Mouse (Mus musculus): Measurements from ENCODE around the gene Rb1. TPM values are rescaled to one million over a fixed set of nuclear protein-coding genes. Genes with fewer than 3 reads are reported as not detected.

The Rb1 gene
- polyA plus RNA-seq, 1 experiment = 14.2 TPM

GRCm38 (mm10) chr14:73172196-73173011 is 153.2 kb downstream of the Rb1 start:
- TF ChIP-seq E2F4 (IDR thresholded peaks at IDR 0.05; ENCODE audit: insufficient read depth) (no peak), REST (IDR thresholded peaks at IDR 0.05; ENCODE audit: insufficient read depth, insufficient read length) (no peak), TCF3 (IDR thresholded peaks at IDR 0.05; ENCODE audit: insufficient read length, low read depth) (no peak), MAX (IDR thresholded peaks at IDR 0.05; ENCODE audit: low read depth) (no peak), POLR2A (IDR thresholded peaks at IDR 0.05; ENCODE audit: insufficient read length, low read depth) (no peak), POLR2AphosphoS2 (IDR thresholded peaks at IDR 0.05; ENCODE audit: insufficient read length, low read depth) (no peak), MYOD1 (IDR thresholded peaks at IDR 0.05; ENCODE audit: control insufficient read depth in 1 of 3, insufficient read length in 2 of 3, low read depth in 2 of 3) (no peak), MYOG (IDR thresholded peaks at IDR 0.05; ENCODE audit: control insufficient read depth in 1 of 3, insufficient read depth in 1 of 3, insufficient read length in 2 of 3, low read depth in 2 of 3) (no peak), SRF (IDR thresholded peaks at IDR 0.05; ENCODE audit: control insufficient read depth, insufficient read length, low read depth) (no peak), CEBPB (IDR thresholded peaks at IDR 0.05; ENCODE audit: insufficient read depth, poor library complexity, severe bottlenecking) (no peak), TCF12 (IDR thresholded peaks at IDR 0.05; ENCODE audit: insufficient read depth, poor library complexity, severe bottlenecking) (no peak), USF1 (IDR thresholded peaks at IDR 0.05; ENCODE audit: low read depth) (no peak)

GRCm38 (mm10) chr14:73169926-73170844 is 155.4 kb downstream of the Rb1 start:
- Histone ChIP-seq H3ac (ENCODE audit: control insufficient read depth, insufficient read length) (no peak overlapping the region), H3K36me3 (ENCODE audit: control insufficient read depth, insufficient read depth) (no peaks in the 10 kb centered on the region), H3K79me2 (ENCODE audit: control insufficient read depth, insufficient read depth) (no peaks in the 10 kb centered on the region), H3K4me2 (ENCODE audit: low read depth) (no peak overlapping the region), H3K4me3 (no peak overlapping the region), H3K27me3 (ENCODE audit: control insufficient read depth, insufficient read depth, insufficient read length) (no peaks in the 10 kb centered on the region)
- TF ChIP-seq REST (IDR thresholded peaks at IDR 0.05; ENCODE audit: insufficient read depth, insufficient read length) = no peak
- TF ChIP-seq E2F4 (IDR thresholded peaks at IDR 0.05; ENCODE audit: insufficient read depth) = no peak
- TF ChIP-seq POLR2A (IDR thresholded peaks at IDR 0.05; ENCODE audit: insufficient read length, low read depth) = no peak
- no peak for TF ChIP-seq TCF12 (IDR thresholded peaks at IDR 0.05; ENCODE audit: insufficient read depth, poor library complexity, severe bottlenecking)
- no peak for TF ChIP-seq MYOG (IDR thresholded peaks at IDR 0.05; ENCODE audit: control insufficient read depth in 1 of 3, insufficient read depth in 1 of 3, insufficient read length in 2 of 3, low read depth in 2 of 3)
- no peak for TF ChIP-seq POLR2AphosphoS2 (IDR thresholded peaks at IDR 0.05; ENCODE audit: insufficient read length, low read depth)
- no peak for TF ChIP-seq SRF (IDR thresholded peaks at IDR 0.05; ENCODE audit: control insufficient read depth, insufficient read length, low read depth)
- no peak for TF ChIP-seq USF1 (IDR thresholded peaks at IDR 0.05; ENCODE audit: low read depth)
- no peak for TF ChIP-seq MAX (IDR thresholded peaks at IDR 0.05; ENCODE audit: low read depth)
- no peak for TF ChIP-seq TCF3 (IDR thresholded peaks at IDR 0.05; ENCODE audit: insufficient read length, low read depth)
- no peak for TF ChIP-seq MYOD1 (IDR thresholded peaks at IDR 0.05; ENCODE audit: control insufficient read depth in 1 of 3, insufficient read length in 2 of 3, low read depth in 2 of 3)
- TF ChIP-seq CEBPB (IDR thresholded peaks at IDR 0.05; ENCODE audit: insufficient read depth, poor library complexity, severe bottlenecking) = no peak

More at GRCm38 (mm10) chr14:73172196-73173011, 153.2 kb downstream of the Rb1 start:
- no peaks in the 10 kb centered on the region for H3K36me3 ChIP-seq (ENCODE audit: control insufficient read depth, insufficient read depth)
- H3ac ChIP-seq (ENCODE audit: control insufficient read depth, insufficient read length) = no peak overlapping the region
- no peak overlapping the region for H3K4me3 ChIP-seq
- no peaks in the 10 kb centered on the region for H3K27me3 ChIP-seq (ENCODE audit: control insufficient read depth, insufficient read depth, insufficient read length)
- H3K4me2 ChIP-seq (ENCODE audit: low read depth) = no peak overlapping the region
- H3K79me2 ChIP-seq (ENCODE audit: control insufficient read depth, insufficient read depth) = no peaks in the 10 kb centered on the region

GRCm38 (mm10) chr14:73168605-73169004 is 157.0 kb downstream of the Rb1 start:
- no peak overlapping the region for H3K4me2 ChIP-seq (ENCODE audit: low read depth)
- no peaks in the 10 kb centered on the region for H3K36me3 ChIP-seq (ENCODE audit: control insufficient read depth, insufficient read depth)
- H3ac ChIP-seq (ENCODE audit: control insufficient read depth, insufficient read length) = no peak overlapping the region
- H3K4me3 ChIP-seq = no peak overlapping the region
- TF ChIP-seq TCF12 (IDR thresholded peaks at IDR 0.05; ENCODE audit: insufficient read depth, poor library complexity, severe bottlenecking) (no peak), MYOD1 (IDR thresholded peaks at IDR 0.05; ENCODE audit: control insufficient read depth in 1 of 3, insufficient read length in 2 of 3, low read depth in 2 of 3) (no peak), POLR2A (IDR thresholded peaks at IDR 0.05; ENCODE audit: insufficient read length, low read depth) (no peak), CEBPB (IDR thresholded peaks at IDR 0.05; ENCODE audit: insufficient read depth, poor library complexity, severe bottlenecking) (no peak), SRF (IDR thresholded peaks at IDR 0.05; ENCODE audit: control insufficient read depth, insufficient read length, low read depth) (no peak), E2F4 (IDR thresholded peaks at IDR 0.05; ENCODE audit: insufficient read depth) (no peak), USF1 (IDR thresholded peaks at IDR 0.05; ENCODE audit: low read depth) (no peak), REST (IDR thresholded peaks at IDR 0.05; ENCODE audit: insufficient read depth, insufficient read length) (no peak), MYOG (IDR thresholded peaks at IDR 0.05; ENCODE audit: control insufficient read depth in 1 of 3, insufficient read depth in 1 of 3, insufficient read length in 2 of 3, low read depth in 2 of 3) (no peak), TCF3 (IDR thresholded peaks at IDR 0.05; ENCODE audit: insufficient read length, low read depth) (no peak), MAX (IDR thresholded peaks at IDR 0.05; ENCODE audit: low read depth) (no peak), POLR2AphosphoS2 (IDR thresholded peaks at IDR 0.05; ENCODE audit: insufficient read length, low read depth) (no peak)
- no peaks in the 10 kb centered on the region for H3K79me2 ChIP-seq (ENCODE audit: control insufficient read depth, insufficient read depth)
- H3K27me3 ChIP-seq (ENCODE audit: control insufficient read depth, insufficient read depth, insufficient read length) = no peaks in the 10 kb centered on the region

GRCm38 (mm10) chr14:73165136-73165535 is 160.5 kb downstream of the Rb1 start:
- H3ac ChIP-seq (ENCODE audit: control insufficient read depth, insufficient read length) = no peak overlapping the region
- H3K27me3 ChIP-seq (ENCODE audit: control insufficient read depth, insufficient read depth, insufficient read length) = no peaks in the 10 kb centered on the region
- H3K79me2 ChIP-seq (ENCODE audit: control insufficient read depth, insufficient read depth) = no peaks in the 10 kb centered on the region
- no peak for TF ChIP-seq E2F4 (IDR thresholded peaks at IDR 0.05; ENCODE audit: insufficient read depth)
- no peak for TF ChIP-seq CEBPB (IDR thresholded peaks at IDR 0.05; ENCODE audit: insufficient read depth, poor library complexity, severe bottlenecking)
- no peak for TF ChIP-seq TCF3 (IDR thresholded peaks at IDR 0.05; ENCODE audit: insufficient read length, low read depth)
- TF ChIP-seq SRF (IDR thresholded peaks at IDR 0.05; ENCODE audit: control insufficient read depth, insufficient read length, low read depth) = no peak
- no peak for TF ChIP-seq REST (IDR thresholded peaks at IDR 0.05; ENCODE audit: insufficient read depth, insufficient read length)
- TF ChIP-seq MYOD1 (IDR thresholded peaks at IDR 0.05; ENCODE audit: control insufficient read depth in 1 of 3, insufficient read length in 2 of 3, low read depth in 2 of 3) = no peak
- TF ChIP-seq MAX (IDR thresholded peaks at IDR 0.05; ENCODE audit: low read depth) = no peak
- TF ChIP-seq TCF12 (IDR thresholded peaks at IDR 0.05; ENCODE audit: insufficient read depth, poor library complexity, severe bottlenecking) = no peak
- no peak for TF ChIP-seq POLR2A (IDR thresholded peaks at IDR 0.05; ENCODE audit: insufficient read length, low read depth)
- TF ChIP-seq POLR2AphosphoS2 (IDR thresholded peaks at IDR 0.05; ENCODE audit: insufficient read length, low read depth) = no peak
- no peak for TF ChIP-seq MYOG (IDR thresholded peaks at IDR 0.05; ENCODE audit: control insufficient read depth in 1 of 3, insufficient read depth in 1 of 3, insufficient read length in 2 of 3, low read depth in 2 of 3)
- no peak for TF ChIP-seq USF1 (IDR thresholded peaks at IDR 0.05; ENCODE audit: low read depth)
- H3K4me3 ChIP-seq = no peak overlapping the region
- H3K36me3 ChIP-seq (ENCODE audit: control insufficient read depth, insufficient read depth) = no peaks in the 10 kb centered on the region
- no peak overlapping the region for H3K4me2 ChIP-seq (ENCODE audit: low read depth)
